ENCODE assay signal across 13 mouse cellular contexts in the genomic region with DNA sequence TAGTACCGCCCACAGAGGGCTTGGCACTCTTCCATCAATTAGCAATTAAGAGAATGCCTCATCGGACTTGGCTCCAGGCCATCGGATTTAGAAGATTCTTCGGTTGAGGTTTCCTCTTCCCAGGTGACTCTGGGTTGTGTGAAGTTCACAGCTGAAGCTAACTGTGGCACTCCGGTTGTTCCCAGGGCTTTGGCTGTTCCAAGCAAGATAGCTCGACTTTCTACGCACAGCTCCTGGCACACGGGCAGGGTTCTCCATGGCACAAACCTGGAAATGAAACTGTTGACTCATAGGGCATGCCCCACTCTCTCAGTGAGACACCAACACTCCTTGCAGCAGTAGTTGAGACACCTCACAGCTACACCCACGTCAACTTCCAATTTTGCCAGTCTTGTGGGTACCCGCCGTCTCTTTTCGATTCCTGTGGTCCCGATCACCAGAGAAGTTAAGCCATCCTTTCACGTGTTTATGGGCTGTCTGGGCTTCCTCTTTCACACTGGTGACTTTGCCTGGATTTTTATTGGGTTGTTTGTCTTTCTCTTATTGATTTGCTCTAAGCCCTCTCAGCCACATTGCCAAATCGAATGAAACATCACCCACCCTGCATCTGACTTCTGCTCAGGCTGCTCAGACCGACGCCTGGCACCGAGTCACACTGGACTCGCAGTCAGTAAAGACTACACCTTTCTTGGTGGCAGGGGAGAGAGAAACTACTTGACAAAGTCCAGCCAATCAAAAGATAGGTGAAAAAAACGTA.
DNase-seq lines count a peak whose midpoint lies in the region; ATAC-seq and TF ChIP-seq lines count a peak whose summit lies in the region.
"Had no signal": no experiment of that assay in that cellular context is flagged by ENCODE, and none has a peak within 500 bp of the region (broad histone marks: within the 10 kb centered on the region; RNA-seq: fewer than 3 reads in every experiment).

No protein-coding gene starts in this region.

- no peaks in the 10 kb centered on the region for H3K27me3 ChIP-seq in forebrain, embryonic 14.5 days (replicated peaks; ENCODE audit: control insufficient read depth, insufficient read depth, low read length)
- H3K27me3 ChIP-seq: limb, embryonic 13.5 days; neural tube, embryonic 12.5 days had no signal

- no peak for TF ChIP-seq CTCF in layer of hippocampus, adult 2 months (conservative IDR thresholded peaks at IDR 0.05)

- no peaks in the 10 kb centered on the region for H3K36me3 ChIP-seq in forebrain, embryonic 14.5 days (ENCODE audit: control insufficient read depth, insufficient read depth, low read length)
- H3K36me3 ChIP-seq: limb, embryonic 13.5 days; neural tube, embryonic 12.5 days had no signal

- H3K27ac ChIP-seq in layer of hippocampus, adult 2 months: peak overlapping the region; percentile 80
- no peak overlapping the region for H3K27ac ChIP-seq in forebrain, embryonic 14.5 days (ENCODE audit: low read depth, low read length)
- H3K27ac ChIP-seq: heart, adult 2 months; limb, embryonic 13.5 days; neural tube, embryonic 12.5 days had no signal

- no peaks in the 10 kb centered on the region for H3K9me3 ChIP-seq in forebrain, embryonic 14.5 days (replicated peaks; ENCODE audit: control insufficient read depth, low read length)
- H3K9me3 ChIP-seq: limb, embryonic 13.5 days; megakaryocyte, embryonic 14.5 days; neural tube, embryonic 12.5 days had no signal

- H3K4me2 ChIP-seq in forebrain, embryonic 14.5 days (ENCODE audit: low read length): no peak overlapping the region
- H3K4me2 ChIP-seq: limb, embryonic 13.5 days; neural tube, embryonic 12.5 days had no signal

- 88% methylated on average over 20 of the region's 20 CpGs for WGBS in forebrain, embryonic 14.5 days

- H3K4me1 ChIP-seq in forebrain, embryonic 14.5 days (ENCODE audit: control insufficient read depth, insufficient read depth, low read length): peaks cover 3% of the 10 kb centered on the region; the same call in 1 of the 2 replicates
- H3K4me1 ChIP-seq: megakaryocyte, embryonic 14.5 days had no signal

- no peak overlapping the region for H3K4me3 ChIP-seq in layer of hippocampus, adult 2 months
- no peak overlapping the region for H3K4me3 ChIP-seq in forebrain, embryonic 14.5 days (ENCODE audit: low read depth, low read length)
- H3K4me3 ChIP-seq: heart, adult 2 months; limb, embryonic 13.5 days; megakaryocyte, embryonic 14.5 days; neural tube, embryonic 12.5 days had no signal

- peak; percentile 84 for ATAC-seq in megakaryocyte progenitor cell, adult 5-6 weeks (replicated peaks; ENCODE audit: poor library complexity)
- no peak for ATAC-seq in forebrain, embryonic 14.5 days

- no peak for DNase-seq in layer of hippocampus, adult 2 months (ENCODE audit: low spot score in 2 of 2)
- DNase-seq in layer of hippocampus, postnatal 25 days (ENCODE audit: extremely low spot score in 1 of 2, low spot score in 1 of 2): no peak
- DNase-seq in cerebellum, adult 9-11 months: peak; percentile 62
- DNase-seq in gonadal fat pad, adult 2 months (ENCODE audit: low read depth): peak; percentile 34
- no peak for DNase-seq in testis, postnatal 14 days (ENCODE audit: low spot score)
- DNase-seq in kidney, adult 11 months: no peak
- no peak for DNase-seq in forebrain, embryonic 14.5 days (ENCODE audit: low spot score)
- DNase-seq: heart, adult 2 months; thymus, adult 18-20 months had no signal

- H3K9ac ChIP-seq in forebrain, embryonic 14.5 days (ENCODE audit: low read length): no peak overlapping the region
- H3K9ac ChIP-seq: limb, embryonic 13.5 days; neural tube, embryonic 12.5 days had no signal

Comparison
In these comparisons a context has a peak if more than half of its experiments do, and no peak if none do; other contexts are left out.
1. DNase-seq: peak in cerebellum, adult 9-11 months (single experiment) and gonadal fat pad, adult 2 months (single experiment); none in layer of hippocampus, adult 2 months (0 of 2), layer of hippocampus, postnatal 25 days (0 of 2), testis, postnatal 14 days (single experiment), kidney, adult 11 months (single experiment) and forebrain, embryonic 14.5 days (single experiment).